Mouse (Mus musculus) brain, embryonic 14.5 days (tissue): ENCODE data around the gene Rab10. TPM values are rescaled to one million over a fixed set of nuclear protein-coding genes. Genes with fewer than 3 reads are reported as not detected.

ENCODE experiments used
- DNase-seq: peaks from one replicate; pipeline ENCODE4 v3.0.0-alpha.2; 2011; ENCODE audit warnings: low read depth
- CTCF ChIP-seq: fragments of 200-500 bp; IDR thresholded peaks from 2 replicates; pipeline ENCODE4 v1.5.1; 2012; ENCODE audit warnings: inconsistent platforms, mild to moderate bottlenecking, moderate library complexity, borderline replicate concordance; ENCODE audit not compliant: insufficient read depth, insufficient read length; ENCODE audit errors: extremely low read depth
- POLR2A ChIP-seq: fragments of 200-500 bp; IDR thresholded peaks from 2 replicates; pipeline ENCODE4 v1.6.1; 2012; ENCODE audit warnings: mild to moderate bottlenecking, inconsistent platforms, borderline replicate concordance; ENCODE audit not compliant: poor library complexity, insufficient read depth, insufficient read length, severe bottlenecking; ENCODE audit errors: extremely low read depth
- polyA plus RNA-seq: library from polyadenylated mRNA; depleted of rRNA; stranded (reverse); fragments of >200 nt; gene quantifications from 2 replicates; pipeline ENCODE4 v1.2.3, GENCODE M21; 2012

The Rab10 gene
- polyA plus RNA-seq, 1 experiment = 159 TPM

DNA sequence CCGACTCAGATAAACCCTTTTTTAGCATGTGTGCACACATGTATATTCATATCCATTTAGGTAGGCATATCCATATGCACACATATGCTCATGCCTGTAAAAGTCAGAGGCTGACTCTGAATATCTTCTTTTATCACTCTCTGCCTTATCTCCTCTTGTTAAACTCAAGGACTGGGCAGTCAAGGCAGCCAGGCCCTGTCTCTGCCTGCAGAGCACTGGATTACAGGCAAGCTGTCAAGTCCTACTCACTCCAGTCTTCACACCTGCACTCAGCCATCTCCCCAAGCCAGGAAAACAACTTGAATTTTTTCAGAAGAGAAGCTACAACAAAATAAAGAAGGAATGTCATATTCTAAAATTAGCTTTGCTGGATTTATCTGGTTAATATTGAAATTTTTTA is 17.9 kb downstream of the Rab10 start:
- TF ChIP-seq CTCF (no peak), POLR2A (no peak)
- DNase-seq = no peak

DNA sequence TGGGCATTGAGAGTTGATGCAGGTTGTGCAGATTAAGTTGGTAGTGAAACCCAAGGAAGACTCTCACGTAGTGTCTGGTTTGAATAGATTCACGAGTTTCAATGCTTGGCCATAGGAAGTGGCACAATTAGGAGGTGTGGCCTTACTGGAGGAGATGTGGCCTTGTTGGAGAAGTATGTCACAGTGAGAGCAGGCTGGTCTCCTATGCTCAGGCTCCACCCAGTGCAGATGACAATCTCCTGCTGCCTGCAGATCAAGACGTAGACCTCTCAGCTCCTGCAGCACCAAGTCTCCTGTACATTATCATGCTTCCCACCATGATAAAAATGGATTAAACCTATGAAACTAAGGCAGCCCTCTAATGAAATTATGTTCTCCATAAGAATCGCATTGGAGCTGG is 18.7 kb downstream of the Rab10 start:
- no peak for TF ChIP-seq CTCF
- no peak for TF ChIP-seq POLR2A
- DNase-seq = no peak

DNA sequence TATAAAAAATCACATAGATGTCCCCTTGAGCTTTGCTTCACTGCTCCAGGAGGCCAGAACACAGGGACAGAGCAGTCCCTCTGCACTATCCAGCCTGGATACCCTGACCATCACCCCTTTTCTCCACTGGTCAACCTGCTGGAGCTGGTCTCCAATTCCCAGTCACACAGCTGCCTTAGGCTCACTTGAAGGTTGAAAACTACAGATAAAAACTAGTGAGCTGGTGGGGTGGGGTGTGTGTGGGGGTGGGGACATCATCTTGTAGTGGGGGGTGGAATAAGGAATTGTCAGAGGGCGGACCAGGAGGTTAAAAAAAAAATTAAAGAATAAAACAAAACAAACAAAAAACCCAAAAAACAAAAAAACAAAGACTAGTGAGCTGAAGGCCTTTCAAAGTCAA is 21.3 kb downstream of the Rab10 start:
- TF ChIP-seq CTCF (no peak), POLR2A (no peak)
- no peak for DNase-seq

DNA sequence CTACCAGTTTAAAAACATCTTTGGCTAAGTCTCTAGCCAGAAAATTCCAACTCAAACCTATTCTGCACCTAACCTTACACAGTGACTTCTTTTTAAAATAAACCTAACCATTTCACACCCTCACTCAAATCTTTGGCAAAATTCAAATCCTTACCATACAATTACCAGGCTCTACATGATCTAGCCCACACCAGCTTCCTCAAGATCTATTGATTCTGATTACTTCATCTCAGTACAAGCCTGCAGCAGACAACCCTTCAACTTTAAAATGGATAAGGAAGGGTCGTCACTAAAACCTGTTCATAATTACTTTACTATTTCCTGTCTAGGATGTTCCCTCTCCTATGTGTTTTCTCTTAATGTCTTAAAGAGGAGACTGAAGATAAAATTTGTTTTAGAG is 23.9 kb downstream of the Rab10 start:
- no peak for DNase-seq
- TF ChIP-seq CTCF = no peak
- TF ChIP-seq POLR2A = no peak

DNA sequence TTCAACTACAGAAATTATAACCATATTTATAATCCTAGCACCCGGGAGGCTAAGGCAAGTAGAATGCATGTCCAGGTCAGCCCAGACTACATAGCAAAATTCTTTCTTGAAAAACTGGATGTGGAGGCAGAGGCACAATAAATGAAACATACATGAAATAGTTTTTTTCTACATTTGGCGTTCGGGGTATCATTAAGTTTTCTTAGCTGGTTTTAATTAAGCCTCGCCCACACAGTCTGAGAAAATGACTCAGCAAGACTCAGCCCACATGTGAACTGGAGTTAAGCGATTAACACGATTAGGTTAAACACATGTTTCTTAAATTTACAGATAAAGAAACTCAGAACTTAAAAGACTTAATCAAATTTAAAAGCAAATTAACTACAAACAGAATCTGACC is 24.4 kb downstream of the Rab10 start:
- TF ChIP-seq POLR2A (no peak), CTCF (no peak)
- DNase-seq = no peak

DNA sequence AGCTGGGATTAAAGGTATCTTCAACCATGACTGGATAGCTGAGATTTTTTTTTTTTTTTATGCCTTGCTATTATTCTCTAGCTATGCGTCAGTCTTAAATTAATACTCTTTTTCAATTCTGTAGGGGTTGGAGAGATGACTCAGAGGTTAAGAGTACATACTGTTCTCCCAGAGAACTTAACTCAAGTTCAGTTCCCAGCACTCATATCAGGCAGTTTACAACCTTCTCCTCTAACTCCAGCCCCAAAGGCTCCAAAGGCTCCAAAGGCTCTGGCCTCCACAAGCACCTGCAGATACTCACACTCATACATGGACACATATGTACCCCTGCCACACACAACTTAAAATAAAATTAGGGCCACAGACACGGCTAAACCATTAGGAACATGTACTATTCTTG is 25.3 kb downstream of the Rab10 start:
- DNase-seq = no peak

DNA sequence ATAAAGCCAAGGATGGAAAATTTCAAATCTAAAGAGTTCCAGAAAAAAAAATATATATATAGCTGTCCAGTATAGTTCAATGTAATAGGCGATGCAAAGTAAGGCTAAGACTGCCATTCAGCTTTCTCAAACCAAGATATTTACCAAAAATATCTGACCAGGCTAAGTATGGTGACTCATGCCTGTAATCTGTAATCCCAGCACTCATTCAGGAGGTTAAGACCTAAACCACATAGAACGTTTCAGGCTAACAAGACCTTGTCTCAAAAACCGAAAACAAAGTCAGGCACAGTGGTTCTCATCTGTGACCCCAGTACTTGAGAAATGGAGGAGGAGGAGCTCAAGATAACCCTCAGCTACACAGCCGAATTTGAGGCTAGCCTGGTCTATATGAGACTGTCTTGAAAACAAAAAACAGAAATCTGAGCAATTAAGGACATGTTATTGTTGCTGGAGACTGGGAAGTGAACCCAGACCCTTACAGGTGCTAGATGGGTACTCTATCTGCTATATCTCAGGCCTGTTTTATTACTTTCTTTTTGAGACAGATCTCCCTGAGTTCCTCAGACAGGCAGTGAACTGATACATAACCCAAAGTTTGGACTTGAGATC is 25.8 kb downstream of the Rab10 start:
- TF ChIP-seq POLR2A = no peak
- TF ChIP-seq CTCF = no peak
- no peak for DNase-seq

More for the DNA sequence above, 25.3 kb downstream of the Rab10 start:
- TF ChIP-seq POLR2A (no peak), CTCF (no peak)

DNA sequence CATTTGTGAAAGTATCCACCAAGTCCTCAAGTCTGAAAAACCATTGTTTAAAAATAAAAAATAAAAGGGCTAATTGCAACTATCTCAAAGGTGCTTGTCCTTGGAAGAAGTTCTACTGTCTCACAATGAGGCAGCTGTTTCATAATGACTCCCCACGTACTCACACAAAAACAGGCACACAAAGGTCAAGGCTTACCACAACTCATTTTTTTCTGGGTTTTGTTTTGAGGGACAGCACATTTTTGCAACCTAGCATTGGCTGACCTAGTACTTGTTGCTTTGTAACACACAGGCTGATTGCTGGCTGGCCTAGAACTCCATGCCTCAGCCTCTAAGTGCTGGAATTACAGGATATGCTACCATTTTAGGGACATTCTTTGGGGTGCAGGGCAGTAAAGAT is 26.8 kb downstream of the Rab10 start:
- no peak for TF ChIP-seq CTCF

DNA sequence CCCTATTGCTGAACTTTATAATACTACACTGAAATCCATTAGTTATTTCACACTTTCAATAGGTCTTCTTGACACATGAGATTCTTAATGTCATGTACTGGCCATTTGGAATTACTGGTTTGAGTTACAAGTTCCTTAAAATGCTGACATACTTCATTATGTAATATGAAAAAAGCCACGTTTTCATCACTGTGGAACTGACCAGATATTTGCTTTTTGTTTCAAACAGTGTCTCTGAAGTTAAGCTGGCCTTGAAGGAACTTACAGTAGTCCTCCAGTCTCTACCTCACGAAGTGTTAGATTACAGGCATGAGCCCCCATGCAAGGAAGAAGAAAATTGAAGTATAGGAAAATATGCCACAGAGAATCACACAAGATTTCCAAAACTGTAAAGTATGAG is 27.2 kb downstream of the Rab10 start:
- TF ChIP-seq CTCF (no peak), POLR2A (no peak)
- DNase-seq = no peak

More for the DNA sequence above, 26.8 kb downstream of the Rab10 start:
- DNase-seq = no peak

DNA sequence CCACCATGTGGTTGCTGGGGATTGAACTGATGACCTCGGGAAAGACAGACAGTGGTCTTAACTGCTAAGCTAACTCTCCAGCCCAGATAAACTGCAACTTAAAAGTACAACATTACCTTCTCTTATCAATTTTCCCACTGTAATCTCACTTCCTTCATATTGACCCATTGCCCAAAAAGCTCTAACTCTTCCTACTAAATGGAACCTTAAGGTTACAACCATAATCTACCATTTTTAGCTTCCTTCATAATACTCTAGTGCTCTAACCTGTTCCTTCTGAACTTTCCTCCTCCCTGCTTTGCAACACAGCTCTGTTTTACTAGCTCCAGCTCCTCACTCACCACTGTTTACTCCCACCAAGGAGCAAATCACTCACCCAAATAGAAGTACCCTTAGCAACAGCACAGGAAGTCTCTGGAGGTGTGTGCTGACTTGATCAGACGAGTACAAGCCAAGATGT is 30.9 kb downstream of the Rab10 start:
- TF ChIP-seq POLR2A (no peak), CTCF (no peak)
- no peak for DNase-seq

DNA sequence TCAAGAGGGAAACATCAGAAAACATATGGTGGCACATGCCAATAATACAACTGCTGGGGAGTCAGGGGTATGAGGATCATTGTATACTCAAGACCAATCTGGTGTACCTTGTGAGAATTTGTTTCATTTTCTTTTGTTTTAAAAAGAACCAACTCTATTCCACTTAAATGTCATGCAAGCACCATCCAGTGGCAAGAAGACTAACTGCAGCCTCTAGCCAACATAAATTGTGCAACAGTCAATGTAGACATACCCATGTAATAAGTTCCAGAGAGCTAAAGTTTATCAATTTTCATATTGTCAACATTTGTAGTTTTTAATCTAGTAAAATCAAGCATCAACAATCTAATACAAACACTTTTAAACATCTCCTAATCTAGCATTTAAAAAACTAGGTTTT is 39.0 kb downstream of the Rab10 start:
- no peak for TF ChIP-seq POLR2A
- no peak for TF ChIP-seq CTCF
- DNase-seq = no peak

DNA sequence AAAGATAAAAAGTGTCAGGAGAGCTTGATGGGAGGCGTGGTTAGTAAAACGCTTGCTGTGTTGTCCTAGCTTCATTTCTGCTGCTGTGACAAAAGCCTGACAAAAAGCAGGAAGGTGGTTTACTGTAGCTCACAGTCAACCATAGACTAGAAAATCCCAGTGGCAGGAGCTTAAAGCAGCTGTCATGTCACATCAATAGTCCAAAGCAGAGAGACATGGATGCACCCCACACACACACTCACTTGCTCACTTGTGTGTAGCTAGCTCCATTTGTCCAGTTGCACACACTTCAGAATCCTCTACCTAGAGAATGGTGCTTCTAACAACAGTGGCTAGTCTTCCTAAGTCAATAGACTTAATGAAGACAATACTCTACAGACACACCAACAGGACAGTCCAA is 42.4 kb downstream of the Rab10 start:
- no peak for DNase-seq
- TF ChIP-seq CTCF (no peak), POLR2A (no peak)

DNA sequence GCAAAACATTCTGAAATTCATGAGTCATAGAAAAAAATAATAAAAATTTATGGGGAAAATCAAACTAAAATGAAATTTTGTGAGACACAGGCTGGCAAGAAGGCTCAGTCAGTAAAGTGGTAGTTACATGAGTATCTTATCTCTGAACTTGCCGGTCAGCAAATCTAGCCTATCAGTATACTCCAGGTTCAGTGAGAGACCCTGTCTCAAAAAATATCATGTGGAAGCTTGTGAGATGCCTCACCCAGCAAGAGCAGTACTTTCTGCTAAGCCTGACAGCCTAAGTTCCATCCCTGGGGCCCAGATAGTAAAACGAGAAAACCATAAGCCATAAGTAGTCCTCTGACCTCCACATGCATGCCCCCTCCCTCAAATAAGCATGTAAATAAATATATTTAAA is 44.6 kb downstream of the Rab10 start:
- DNase-seq = no peak
- TF ChIP-seq POLR2A (no peak), CTCF (no peak)

DNA sequence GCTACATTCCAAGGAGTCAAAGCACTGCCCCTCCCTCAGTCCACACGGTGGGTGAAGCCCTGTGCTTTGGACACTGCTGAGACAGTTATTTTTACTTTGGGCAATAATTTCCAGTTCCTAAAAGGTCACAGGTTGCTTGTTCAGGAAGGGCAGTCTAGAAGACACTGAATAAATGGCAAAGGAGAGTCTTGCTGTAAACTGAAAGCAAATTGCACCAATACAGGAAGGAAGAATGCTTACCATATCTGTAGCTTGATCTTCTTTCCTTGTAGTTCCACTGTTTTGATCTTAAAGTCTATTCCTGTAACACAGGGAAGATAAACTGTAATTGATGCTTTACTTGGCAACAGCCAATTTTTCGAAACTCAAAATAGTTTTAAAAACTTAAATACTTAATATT is 45.3 kb downstream of the Rab10 start:
- TF ChIP-seq POLR2A (no peak), CTCF (no peak)

More for the DNA sequence above, 45.3 kb downstream of the Rab10 start:
- no peak for DNase-seq
